Mouse (Mus musculus) ES-E14 (cell line): Measurements from ENCODE around the gene Snrnp40. TPM values are rescaled to one million over a fixed set of nuclear protein-coding genes. Genes with fewer than 3 reads are reported as not detected.

Source experiments
- DNase-seq: peaks from one replicate; pipeline ENCODE4 v3.0.0-alpha.2; 2013; ENCODE audit warnings: low read depth, low spot score
- H3K27ac ChIP-seq: 2 replicates; pipeline ENCODE4 v1.5.1; 2012; ENCODE audit warnings: low read depth, mild to moderate bottlenecking, low read length, moderate library complexity, mixed read lengths; ENCODE audit not compliant: poor library complexity, insufficient read depth, severe bottlenecking
- H3K36me3 ChIP-seq: 2 replicates; pipeline ENCODE4 v1.6.1; 2012; ENCODE audit warnings: mild to moderate bottlenecking, low read length, moderate library complexity, mixed read lengths; ENCODE audit not compliant: control insufficient read depth, poor library complexity, insufficient read depth, severe bottlenecking
- H3K4me1 ChIP-seq, 2 experiments: fragments of 150-350 bp in 1 of 2; sonication (generic) in 1 of 2; 2 replicates each; pipeline ENCODE4 v1.6.1; 2012; ENCODE audit warnings: low read length in 2 of 2, mild to moderate bottlenecking in 1 of 2, mixed read lengths in 1 of 2; ENCODE audit not compliant: control insufficient read depth in 2 of 2, insufficient read depth in 2 of 2, poor library complexity in 1 of 2
- H3K4me3 ChIP-seq, 2 experiments: fragments of 150-350 bp in 1 of 2; sonication (generic) in 1 of 2; 2 replicates each; pipeline ENCODE4 v1.5.1; 2012; ENCODE audit warnings: low read length in 2 of 2, low read depth in 1 of 2, mild to moderate bottlenecking in 1 of 2, mixed read lengths in 1 of 2; ENCODE audit not compliant: insufficient read depth in 1 of 2, poor library complexity in 1 of 2, severe bottlenecking in 1 of 2
- H3K9ac ChIP-seq: 2 replicates; pipeline ENCODE4 v1.6.1; 2012; ENCODE audit warnings: low read depth, mild to moderate bottlenecking, low read length, mixed read lengths; ENCODE audit not compliant: poor library complexity, insufficient read depth, severe bottlenecking
- H3K9me3 ChIP-seq: fragments of 150-350 bp; sonication (generic); 2 replicates; pipeline ENCODE4 v1.6.1; 2012; ENCODE audit warnings: low read depth, mild to moderate bottlenecking, low read length; ENCODE audit not compliant: control insufficient read depth, insufficient read depth
- CHD2 ChIP-seq: IDR thresholded peaks from 2 replicates; pipeline ENCODE4 v1.6.1; 2014; ENCODE audit warnings: mild to moderate bottlenecking, low read depth, low read length, inconsistent platforms
- HCFC1 ChIP-seq: IDR thresholded peaks from 2 replicates; pipeline ENCODE4 v1.6.1; 2012; ENCODE audit warnings: low read length, inconsistent platforms, borderline replicate concordance; ENCODE audit not compliant: insufficient read depth
- MAFK ChIP-seq: IDR thresholded peaks from 2 replicates; pipeline ENCODE4 v1.6.1; 2014; ENCODE audit warnings: mild to moderate bottlenecking, low read depth, low read length, inconsistent platforms; ENCODE audit not compliant: insufficient read depth
- ZC3H11A ChIP-seq: IDR thresholded peaks from 2 replicates; pipeline ENCODE4 v1.6.1; 2012; ENCODE audit warnings: low read depth, mild to moderate bottlenecking, inconsistent platforms, low read length, borderline replicate concordance
- ZNF384 ChIP-seq: IDR thresholded peaks from 2 replicates; pipeline ENCODE4 v1.6.1; 2012; ENCODE audit warnings: low read depth, low read length, inconsistent platforms
- in situ Hi-C, 2 experiments: fragments of 600-800 bp; cut with MboI; formaldehyde crosslinking; loops; one replicate each; pipeline ENCODE4 v1.15.1; 2025; ENCODE audit warnings: low sequenced_read_pairs in 2 of 2, inconsistent platforms in 1 of 2; ENCODE audit not compliant: unreplicated experiment in 2 of 2
- total RNA-seq: library from RNA; depleted of rRNA; stranded (reverse); fragments of 300-350 nt; gene quantifications from 2 replicates; pipeline ENCODE4 v1.2.3, GENCODE M21; 2012; rRNA removed

Snrnp40 gene
- total RNA-seq, 1 experiment = 147 TPM

DNA sequence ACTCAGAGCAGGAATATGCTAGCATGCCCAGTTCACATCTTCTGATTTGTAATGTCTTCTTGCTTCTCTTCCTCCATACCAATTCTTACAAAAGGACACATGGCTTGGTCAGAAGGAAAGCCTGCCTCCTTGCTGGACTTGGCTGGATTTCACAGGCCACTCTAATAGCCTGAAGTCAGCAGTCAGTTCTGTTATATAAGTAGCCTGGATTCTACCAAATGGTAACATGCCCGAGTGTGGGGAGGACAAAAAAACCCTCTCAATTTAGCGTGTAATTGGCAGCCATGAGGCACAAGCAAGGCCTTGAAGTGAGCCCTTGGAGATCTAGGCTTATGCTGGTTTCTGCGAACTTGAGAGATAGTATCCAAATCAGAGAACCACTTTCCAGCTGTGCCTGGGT, 27.3 kb downstream of the Snrnp40 start:
- H3K9ac ChIP-seq = no peak overlapping the region
- no peaks in the 10 kb centered on the region for H3K9me3 ChIP-seq
- no peak overlapping the region for H3K27ac ChIP-seq
- no peak overlapping the region for H3K4me3 ChIP-seq
- in situ Hi-C loops = no loop called here
- H3K4me1 ChIP-seq = no peaks in the 10 kb centered on the region; a peak in 1 of 4 replicates
- no peak for TF ChIP-seq CHD2
- TF ChIP-seq ZNF384 = no peak
- TF ChIP-seq ZC3H11A = no peak
- peaks cover 57% of the 10 kb centered on the region for H3K36me3 ChIP-seq
- no peak for DNase-seq

DNA sequence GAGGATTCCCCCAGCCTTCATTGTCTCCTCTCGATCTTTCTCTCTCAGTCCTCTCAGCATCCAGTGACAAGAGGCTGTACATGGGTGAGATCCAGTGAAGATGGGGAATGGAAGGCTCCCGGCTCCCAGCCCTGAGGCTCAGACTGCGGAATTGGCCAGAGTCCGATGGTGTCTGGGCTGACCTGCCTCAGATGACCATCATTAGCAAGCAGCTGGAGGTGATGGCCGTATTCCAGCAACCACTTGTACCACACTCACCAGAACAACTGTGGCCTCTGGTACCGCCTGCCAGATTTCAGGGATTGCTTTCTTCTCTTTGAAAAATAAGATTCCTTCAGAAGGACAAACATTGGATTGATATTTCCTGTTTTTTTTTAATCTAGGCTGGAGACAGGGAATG, 29.6 kb downstream of the Snrnp40 start:
- no peak for DNase-seq
- Histone ChIP-seq H3K4me1 (no peaks in the 10 kb centered on the region; a peak in 1 of 4 replicates), H3K9me3 (no peaks in the 10 kb centered on the region), H3K27ac (no peak overlapping the region), H3K36me3 (peaks cover 44% of the 10 kb centered on the region), H3K9ac (no peak overlapping the region), H3K4me3 (no peak overlapping the region)
- TF ChIP-seq ZC3H11A (no peak), HCFC1 (no peak), ZNF384 (no peak), CHD2 (no peak), MAFK (no peak)
- in situ Hi-C loops = no loop called here

DNA sequence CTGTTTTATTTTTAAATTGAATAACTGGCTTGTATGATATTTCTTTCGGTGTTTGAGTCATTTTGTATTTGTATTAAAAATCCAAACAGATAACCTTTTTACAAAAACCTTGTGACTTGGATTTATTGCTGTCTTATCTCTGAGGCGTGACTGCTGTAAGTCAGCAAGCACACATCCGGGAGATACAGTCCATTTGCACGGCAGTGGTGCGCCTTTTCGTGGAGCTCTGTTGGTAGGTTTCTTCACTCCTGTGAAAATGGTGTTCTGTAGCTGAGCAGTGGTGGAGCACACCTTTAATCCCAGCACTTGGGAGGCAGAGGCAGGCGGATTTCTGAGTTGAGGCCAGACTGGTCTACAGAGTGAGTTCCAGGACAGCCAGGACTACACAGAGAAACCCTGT, 30.0 kb downstream of the Snrnp40 start:
- in situ Hi-C loops = no loop called here
- no peaks in the 10 kb centered on the region; a peak in 1 of 4 replicates for H3K4me1 ChIP-seq

DNA sequence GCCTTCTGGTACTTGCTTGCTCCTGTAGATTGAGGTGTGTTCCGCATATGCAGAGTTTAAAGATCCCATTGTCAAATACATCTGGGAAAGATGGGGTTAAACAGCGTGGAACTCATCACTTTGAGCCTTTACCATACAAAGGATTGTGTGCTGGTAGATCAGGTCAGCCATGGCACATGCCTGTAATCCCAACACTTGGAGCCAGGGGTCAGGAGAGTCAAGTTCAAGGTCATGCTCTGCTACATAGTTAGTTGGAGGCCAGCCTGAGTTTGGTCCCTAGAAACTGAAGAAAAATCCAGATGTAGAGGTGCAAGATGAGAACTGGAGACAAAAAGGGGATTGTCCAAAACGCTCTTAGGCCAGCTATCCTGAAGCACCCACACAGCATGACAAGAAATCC, 31.3 kb downstream of the Snrnp40 start:
- in situ Hi-C loops = no loop called here
- Histone ChIP-seq H3K9ac (no peak overlapping the region), H3K36me3 (peaks cover 32% of the 10 kb centered on the region), H3K27ac (no peak overlapping the region), H3K4me3 (no peak overlapping the region), H3K9me3 (no peaks in the 10 kb centered on the region), H3K4me1 (no peaks in the 10 kb centered on the region; a peak in 1 of 4 replicates)
- TF ChIP-seq ZNF384 (no peak), MAFK (no peak), HCFC1 (no peak), ZC3H11A (no peak), CHD2 (no peak)
- no peak for DNase-seq

More for the DNA sequence above, 30.0 kb downstream of the Snrnp40 start:
- no peak overlapping the region for H3K27ac ChIP-seq
- no peak for DNase-seq
- H3K9me3 ChIP-seq = no peaks in the 10 kb centered on the region
- peaks cover 40% of the 10 kb centered on the region for H3K36me3 ChIP-seq
- TF ChIP-seq MAFK (no peak), ZC3H11A (no peak), HCFC1 (no peak), CHD2 (no peak), ZNF384 (no peak)
- no peak overlapping the region for H3K9ac ChIP-seq
- no peak overlapping the region for H3K4me3 ChIP-seq

Other genes starting within 250 kb of the Snrnp40 start
- 0.16 and 0.22 TPM in 2 replicates for gene Hcrtr1, start 220.8 kb upstream of the Snrnp40 start, total RNA-seq
- 22.5 and 43.7 TPM in 2 replicates for gene Tinagl1, start 185.0 kb upstream of the Snrnp40 start, total RNA-seq
- 0.09 and 0.53 TPM in 2 replicates for gene Gm853, start 137.7 kb upstream of the Snrnp40 start, total RNA-seq
- 4.6 and 8.0 TPM in 2 replicates for gene Serinc2, start 80.9 kb upstream of the Snrnp40 start, total RNA-seq
- gene Fabp3, start 51.5 kb upstream of the Snrnp40 start, total RNA-seq = 97.5 and 145 TPM in 2 replicates
- gene Gm10570, start 51.5 kb upstream of the Snrnp40 start, total RNA-seq = 0.49 TPM in 1 of 2 replicates, not detected in the other
- 22.3 and 33.3 TPM in 2 replicates for gene Zcchc17, start 189 bp upstream of the Snrnp40 start, total RNA-seq
- 19.6 and 20.1 TPM in 2 replicates for gene Nkain1, start 214.0 kb downstream of the Snrnp40 start, total RNA-seq